28 mouse cellular contexts compared by ENCODE assay signal in genomic region chrX:100825557-100825956, GRCm38 (mm10). TPM values are rescaled to one million over a fixed set of nuclear protein-coding genes. Genes with fewer than 3 reads are reported as not detected.
"Had no signal": no experiment of that assay in that cellular context is flagged by ENCODE, and none has a peak within 500 bp of the region (broad histone marks: within the 10 kb centered on the region; RNA-seq: fewer than 3 reads in every experiment).

No protein-coding gene starts in this region.

- H3K9ac ChIP-seq: embryonic facial prominence, embryonic 12.5 days; embryonic facial prominence, embryonic 13.5 days; embryonic facial prominence, embryonic 15.5 days; forebrain, embryonic 12.5 days; forebrain, embryonic 13.5 days; forebrain, embryonic 15.5 days; forebrain, postnatal 0 days had no signal

- DNase-seq: cerebellum, adult 18-20 months; cerebellum, adult 2 months; cerebellum, adult 8-10 months; cerebellum, adult 9-10 months; cerebellum, adult 9-11 months; cerebellum, postnatal 10 days; cerebellum, postnatal 14 days; cerebellum, postnatal 25 days; cerebellum, postnatal 36 days; embryo, embryonic 11 days; forebrain, postnatal 0 days; gastrocnemius, postnatal 10 days; gastrocnemius, postnatal 14 days; gastrocnemius, postnatal 25 days; heart, adult 11 months; heart, adult 18-20 months; heart, adult 2 months had no signal

- H3K4me2 ChIP-seq: embryonic facial prominence, embryonic 12.5 days; embryonic facial prominence, embryonic 13.5 days; embryonic facial prominence, embryonic 15.5 days; forebrain, embryonic 12.5 days; forebrain, embryonic 13.5 days; forebrain, embryonic 15.5 days had no signal

- H3K9me3 ChIP-seq: embryonic facial prominence, embryonic 10.5 days; embryonic facial prominence, embryonic 12.5 days; embryonic facial prominence, embryonic 13.5 days; embryonic facial prominence, embryonic 15.5 days; forebrain, embryonic 10.5 days; forebrain, embryonic 12.5 days; forebrain, embryonic 13.5 days; forebrain, embryonic 15.5 days had no signal

- H3K27ac ChIP-seq: embryonic facial prominence, embryonic 10.5 days; embryonic facial prominence, embryonic 12.5 days; embryonic facial prominence, embryonic 13.5 days; embryonic facial prominence, embryonic 15.5 days; forebrain, embryonic 10.5 days; forebrain, embryonic 12.5 days; forebrain, embryonic 13.5 days; forebrain, embryonic 15.5 days; heart, adult 2 months had no signal

- ATAC-seq: forebrain, embryonic 13.5 days; forebrain, embryonic 14.5 days; forebrain, embryonic 15.5 days; forebrain, embryonic 16.5 days; forebrain, postnatal 0 days had no signal

- H3K4me3 ChIP-seq: embryonic facial prominence, embryonic 10.5 days; embryonic facial prominence, embryonic 12.5 days; embryonic facial prominence, embryonic 13.5 days; embryonic facial prominence, embryonic 15.5 days; erythroblast, embryonic 14.5 days; forebrain, embryonic 10.5 days; forebrain, embryonic 12.5 days; forebrain, embryonic 13.5 days; forebrain, embryonic 15.5 days; heart, adult 2 months had no signal

- H3K36me3 ChIP-seq: embryonic facial prominence, embryonic 10.5 days; embryonic facial prominence, embryonic 12.5 days; embryonic facial prominence, embryonic 13.5 days; embryonic facial prominence, embryonic 15.5 days; forebrain, embryonic 10.5 days; forebrain, embryonic 12.5 days; forebrain, embryonic 15.5 days had no signal

- H3K27me3 ChIP-seq: embryonic facial prominence, embryonic 12.5 days; embryonic facial prominence, embryonic 15.5 days; forebrain, embryonic 13.5 days; forebrain, embryonic 15.5 days had no signal

- H3K4me1 ChIP-seq: embryonic facial prominence, embryonic 10.5 days; embryonic facial prominence, embryonic 12.5 days; embryonic facial prominence, embryonic 13.5 days; embryonic facial prominence, embryonic 15.5 days; forebrain, embryonic 10.5 days; forebrain, embryonic 12.5 days; forebrain, embryonic 13.5 days; forebrain, embryonic 15.5 days had no signal

RNA-seq across cellular contexts. Expression of gene Dlg3, which starts 58.0 kb away (rescaled TPM):
- polyA plus RNA-seq: erythroblast, embryonic 14.5 days had no signal
